Mouse (Mus musculus) hindbrain, postnatal 0 days (tissue): ENCODE data around the gene Olfr1137. TPM values are rescaled to one million over a fixed set of nuclear protein-coding genes. Genes with fewer than 3 reads are reported as not detected.

ENCODE experiments used
- ATAC-seq: fragments of 200-750 bp; cut with Nextera tagmentation; 2 replicates; pipeline ENCODE4 v1.8.0; 2017; ENCODE audit warnings: mild to moderate bottlenecking, moderate TSS enrichment, moderate library complexity
- DNase-seq: peaks from one replicate; pipeline ENCODE4 v3.0.0-alpha.2; 2015; ENCODE audit warnings: low spot score
- H3K27ac ChIP-seq: fragments of 300-500 bp; sonication (generic); 2 replicates; pipeline ENCODE4 v1.5.1; 2014; ENCODE audit warnings: mild to moderate bottlenecking
- H3K27me3 ChIP-seq: fragments of 300-500 bp; sonication (generic); 2 replicates; pipeline ENCODE4 v1.6.1; 2014; ENCODE audit warnings: low read length, mixed read lengths; ENCODE audit not compliant: insufficient read depth
- H3K36me3 ChIP-seq: fragments of 300-500 bp; sonication (generic); 2 replicates; pipeline ENCODE4 v1.6.1; 2014; ENCODE audit warnings: low read length, mixed read lengths; ENCODE audit not compliant: insufficient read depth
- H3K4me1 ChIP-seq: fragments of 300-500 bp; sonication (generic); 2 replicates; pipeline ENCODE4 v1.6.1; 2014; ENCODE audit warnings: antibody characterized with exemption, low read length, mixed read lengths; ENCODE audit not compliant: insufficient read depth
- H3K4me2 ChIP-seq: fragments of 300-500 bp; sonication (generic); 2 replicates; pipeline ENCODE4 v1.6.1; 2014; ENCODE audit warnings: low read depth, mild to moderate bottlenecking, low read length, moderate library complexity, mixed read lengths
- H3K4me3 ChIP-seq: fragments of 300-500 bp; sonication (generic); 2 replicates; pipeline ENCODE4 v1.5.1; 2014; ENCODE audit warnings: low read length
- H3K9ac ChIP-seq: fragments of 300-500 bp; sonication (generic); replicated peaks from 2 replicates; pipeline ENCODE4 v1.6.1; 2014; ENCODE audit warnings: mild to moderate bottlenecking, low read length, moderate library complexity, mixed read lengths
- H3K9me3 ChIP-seq: fragments of 300-500 bp; sonication (generic); 2 replicates; pipeline ENCODE4 v1.6.1; 2016; ENCODE audit warnings: low read length, mixed read lengths
- CTCF ChIP-seq: IDR thresholded peaks from 2 replicates; pipeline ENCODE4 v1.5.1; 2016; ENCODE audit warnings: antibody characterized with exemption, control low read depth, low read depth
- WGBS: fragments of 180-500 bp; shearing (Covaris S2); extraction: QIAGEN DNeasy Blood & Tissue Kit; methylation state at CpG from one replicate; pipeline ENCODE4 v1.1.7; 2014; 5-methylcytosine and 5-hydroxymethylcytosine counted together
- polyA plus RNA-seq: library from polyadenylated mRNA; unstranded; fragments of >200 nt; fragmentation: Nextera tagmentation; extraction: Ambion mirVana; gene quantifications from 2 replicates; pipeline ENCODE4 v1.2.1, GENCODE M21; 2015
- total RNA-seq: library from RNA; depleted of rRNA; stranded (reverse); fragments of >200 nt; gene quantifications from 2 replicates; pipeline ENCODE4 v1.2.3, GENCODE M21; 2014; rRNA removed

Gene Olfr1137
- total RNA-seq (not detected in 2 replicates), polyA plus RNA-seq (not detected in 2 replicates)

- Histone ChIP-seq H3K36me3 (no peaks in the 10 kb centered on the region), H3K4me1 (no peaks in the 10 kb centered on the region), H3K9me3 (no peaks in the 10 kb centered on the region), H3K27ac (no peak within 1 kb of the TSS), H3K9ac (no peak within 1 kb of the TSS), H3K4me3 (no peak within 1 kb of the TSS), H3K27me3 (no peaks in the 10 kb centered on the region), H3K4me2 (no peak within 1 kb of the TSS)
- ATAC-seq (no peak), DNase-seq (no peak)
- TF ChIP-seq CTCF: no peak
These were observed at the start of gene Olfr1137 for GRCm38 (mm10) chr2:87713079-87713478. TSS of gene Olfr1137 (minus strand) at chr2:87713179.

- ATAC-seq: no peak
- no peaks in the 10 kb centered on the region for H3K27me3 ChIP-seq
- H3K9me3 ChIP-seq: no peaks in the 10 kb centered on the region
- H3K4me2 ChIP-seq: no peak within 1 kb of the TSS
- no peak for DNase-seq
- no peak within 1 kb of the TSS for H3K27ac ChIP-seq
- WGBS: 77% methylated on average over 1 of the region's 1 CpGs
- no peaks in the 10 kb centered on the region for H3K36me3 ChIP-seq
- H3K4me3 ChIP-seq: no peak within 1 kb of the TSS
- no peaks in the 10 kb centered on the region for H3K4me1 ChIP-seq
- no peak for TF ChIP-seq CTCF
- H3K9ac ChIP-seq: no peak within 1 kb of the TSS
These were observed 40.9 kb upstream of the Olfr1137 start, which contains the start of gene Olfr1141 for GRCm38 (mm10) chr2:87753891-87754290. TSS of gene Olfr1141 (minus strand) at chr2:87753991.

- Histone ChIP-seq H3K9ac (no peak within 1 kb of the TSS), H3K27ac (no peak within 1 kb of the TSS), H3K4me1 (no peaks in the 10 kb centered on the region), H3K4me3 (no peak within 1 kb of the TSS), H3K9me3 (no peaks in the 10 kb centered on the region), H3K27me3 (no peaks in the 10 kb centered on the region), H3K36me3 (no peaks in the 10 kb centered on the region), H3K4me2 (no peak within 1 kb of the TSS)
- no peak for ATAC-seq
- 73% methylated on average over 3 of the region's 3 CpGs for WGBS
- no peak for TF ChIP-seq CTCF
- DNase-seq: no peak
These were observed 30.5 kb upstream of the Olfr1137 start, which contains the start of gene Olfr1140 for GRCm38 (mm10) chr2:87743452-87743851. TSS of gene Olfr1140 (plus strand) at chr2:87743752.

GRCm38 (mm10) chr2:87739878-87740277, 26.9 kb upstream of the Olfr1137 start, which contains the start of gene Olfr1138:
TSS of gene Olfr1138 (minus strand) at chr2:87739978.
- H3K4me1 ChIP-seq: no peaks in the 10 kb centered on the region
- no peak within 1 kb of the TSS for H3K4me2 ChIP-seq
- H3K4me3 ChIP-seq: no peak within 1 kb of the TSS
- no peak for DNase-seq
- H3K27me3 ChIP-seq: no peaks in the 10 kb centered on the region
- H3K9me3 ChIP-seq: no peaks in the 10 kb centered on the region
- no peak within 1 kb of the TSS for H3K9ac ChIP-seq
- WGBS: 80% methylated on average over 1 of the region's 1 CpGs
- TF ChIP-seq CTCF: no peak
- no peak within 1 kb of the TSS for H3K27ac ChIP-seq
- no peaks in the 10 kb centered on the region for H3K36me3 ChIP-seq
- no peak for ATAC-seq

- H3K36me3 ChIP-seq: no peaks in the 10 kb centered on the region
- H3K4me2 ChIP-seq: no peak within 1 kb of the TSS
- DNase-seq (no peak), ATAC-seq (no peak)
- no peaks in the 10 kb centered on the region for H3K4me1 ChIP-seq
- H3K9me3 ChIP-seq: no peaks in the 10 kb centered on the region
- H3K4me3 ChIP-seq: no peak within 1 kb of the TSS
- H3K27me3 ChIP-seq: no peaks in the 10 kb centered on the region
- H3K9ac ChIP-seq: no peak within 1 kb of the TSS
- no peak for TF ChIP-seq CTCF
- H3K27ac ChIP-seq: no peak within 1 kb of the TSS
These were observed 19.1 kb downstream of the Olfr1137 start, which contains the start of gene Olfr1136 for GRCm38 (mm10) chr2:87693847-87694246. TSS of gene Olfr1136 (minus strand) at chr2:87693947.

- Histone ChIP-seq H3K4me2 (no peak within 1 kb of the TSS), H3K4me3 (no peak within 1 kb of the TSS), H3K4me1 (no peaks in the 10 kb centered on the region), H3K27me3 (no peaks in the 10 kb centered on the region), H3K9ac (no peak within 1 kb of the TSS), H3K27ac (no peak within 1 kb of the TSS), H3K36me3 (no peaks in the 10 kb centered on the region), H3K9me3 (no peaks in the 10 kb centered on the region)
- ATAC-seq (no peak), DNase-seq (no peak)
- 17% methylated on average over 1 of the region's 1 CpGs for WGBS
- no peak for TF ChIP-seq CTCF
These were observed 39.4 kb downstream of the Olfr1137 start, which contains the start of gene Olfr1135 for GRCm38 (mm10) chr2:87673564-87673963. TSS of gene Olfr1135 (minus strand) at chr2:87673664.

Other genes with a start within 250 kb of the Olfr1137 start
- not detected in 2 replicates for gene Pramel7, start 216.1 kb downstream of the Olfr1137 start, total RNA-seq
- gene Pramel7, start 216.1 kb downstream of the Olfr1137 start, polyA plus RNA-seq: not detected in 2 replicates
- gene Pramel6, start 206.6 kb downstream of the Olfr1137 start, total RNA-seq: not detected in 2 replicates
- gene Pramel6, start 206.6 kb downstream of the Olfr1137 start, polyA plus RNA-seq: not detected in 2 replicates
- 0.14 TPM in 1 of 2 replicates, not detected in the other for gene Olfr153, start 181.4 kb downstream of the Olfr1137 start, total RNA-seq
- gene Olfr153, start 181.4 kb downstream of the Olfr1137 start, polyA plus RNA-seq: not detected in 2 replicates
- gene Olfr1128, start 167.6 kb downstream of the Olfr1137 start, total RNA-seq: not detected in 2 replicates
- gene Olfr1128, start 167.6 kb downstream of the Olfr1137 start, polyA plus RNA-seq: not detected in 2 replicates
- gene Olfr1129, start 139.3 kb downstream of the Olfr1137 start, total RNA-seq: not detected in 2 replicates
- gene Olfr1129, start 139.3 kb downstream of the Olfr1137 start, polyA plus RNA-seq: not detected in 2 replicates
- gene Olfr1130, start 107.0 kb downstream of the Olfr1137 start, total RNA-seq: not detected in 2 replicates
- gene Olfr1130, start 107.0 kb downstream of the Olfr1137 start, polyA plus RNA-seq: not detected in 2 replicates
- not detected in 2 replicates for gene Olfr1131, start 86.1 kb downstream of the Olfr1137 start, total RNA-seq
- not detected in 2 replicates for gene Olfr1131, start 86.1 kb downstream of the Olfr1137 start, polyA plus RNA-seq
- gene Olfr1132, start 75.6 kb downstream of the Olfr1137 start, total RNA-seq: not detected in 2 replicates
- gene Olfr1132, start 75.6 kb downstream of the Olfr1137 start, polyA plus RNA-seq: not detected in 2 replicates
- not detected in 2 replicates for gene Olfr1133, start 65.8 kb downstream of the Olfr1137 start, total RNA-seq
- not detected in 2 replicates for gene Olfr1133, start 65.8 kb downstream of the Olfr1137 start, polyA plus RNA-seq
- not detected in 2 replicates for gene Olfr1134, start 54.7 kb downstream of the Olfr1137 start, total RNA-seq
- not detected in 2 replicates for gene Olfr1134, start 54.7 kb downstream of the Olfr1137 start, polyA plus RNA-seq
- not detected in 2 replicates for gene Olfr1135, start 39.5 kb downstream of the Olfr1137 start, total RNA-seq
- gene Olfr1135, start 39.5 kb downstream of the Olfr1137 start, polyA plus RNA-seq: not detected in 2 replicates
- gene Olfr1136, start 19.2 kb downstream of the Olfr1137 start, total RNA-seq: not detected in 2 replicates
- gene Olfr1136, start 19.2 kb downstream of the Olfr1137 start, polyA plus RNA-seq: not detected in 2 replicates
- gene Olfr1138, start 26.8 kb upstream of the Olfr1137 start, total RNA-seq: not detected in 2 replicates
- gene Olfr1138, start 26.8 kb upstream of the Olfr1137 start, polyA plus RNA-seq: not detected in 2 replicates
- not detected in 2 replicates for gene Olfr1140, start 30.6 kb upstream of the Olfr1137 start, total RNA-seq
- gene Olfr1140, start 30.6 kb upstream of the Olfr1137 start, polyA plus RNA-seq: 0.20 TPM in 1 of 2 replicates, not detected in the other
- not detected in 2 replicates for gene Olfr1141, start 40.8 kb upstream of the Olfr1137 start, total RNA-seq
- not detected in 2 replicates for gene Olfr1141, start 40.8 kb upstream of the Olfr1137 start, polyA plus RNA-seq
- not detected in 2 replicates for gene Olfr152, start 66.3 kb upstream of the Olfr1137 start, total RNA-seq
- not detected in 2 replicates for gene Olfr152, start 66.3 kb upstream of the Olfr1137 start, polyA plus RNA-seq
- not detected in 2 replicates for gene Olfr1143, start 87.4 kb upstream of the Olfr1137 start, total RNA-seq
- gene Olfr1143, start 87.4 kb upstream of the Olfr1137 start, polyA plus RNA-seq: not detected in 2 replicates
- not detected in 2 replicates for gene Olfr1145, start 96.6 kb upstream of the Olfr1137 start, total RNA-seq
- gene Olfr1145, start 96.6 kb upstream of the Olfr1137 start, polyA plus RNA-seq: not detected in 2 replicates
- not detected in 2 replicates for gene Olfr1148, start 117.4 kb upstream of the Olfr1137 start, total RNA-seq
- gene Olfr1148, start 117.4 kb upstream of the Olfr1137 start, polyA plus RNA-seq: not detected in 2 replicates
- not detected in 2 replicates for gene Olfr1150-ps1, start 130.8 kb upstream of the Olfr1137 start, total RNA-seq
- gene Olfr1150-ps1, start 130.8 kb upstream of the Olfr1137 start, polyA plus RNA-seq: not detected in 2 replicates
- gene Olfr1151, start 142.7 kb upstream of the Olfr1137 start, total RNA-seq: not detected in 2 replicates
- not detected in 2 replicates for gene Olfr1151, start 142.7 kb upstream of the Olfr1137 start, polyA plus RNA-seq
- not detected in 2 replicates for gene Olfr1152, start 153.3 kb upstream of the Olfr1137 start, total RNA-seq
- gene Olfr1152, start 153.3 kb upstream of the Olfr1137 start, polyA plus RNA-seq: not detected in 2 replicates
- gene Olfr1153, start 181.8 kb upstream of the Olfr1137 start, total RNA-seq: not detected in 2 replicates
- not detected in 2 replicates for gene Olfr1153, start 181.8 kb upstream of the Olfr1137 start, polyA plus RNA-seq
- not detected in 2 replicates for gene Olfr1154, start 192.0 kb upstream of the Olfr1137 start, total RNA-seq
- not detected in 2 replicates for gene Olfr1154, start 192.0 kb upstream of the Olfr1137 start, polyA plus RNA-seq
- not detected in 2 replicates for gene Olfr1155, start 232.0 kb upstream of the Olfr1137 start, total RNA-seq
- not detected in 2 replicates for gene Olfr1155, start 232.0 kb upstream of the Olfr1137 start, polyA plus RNA-seq
- not detected in 2 replicates for gene Olfr1156, start 239.9 kb upstream of the Olfr1137 start, total RNA-seq
- gene Olfr1156, start 239.9 kb upstream of the Olfr1137 start, polyA plus RNA-seq: not detected in 2 replicates